Mouse (Mus musculus) WW6 (cell line): ENCODE results near the gene Fignl2.
"Not testable (repeated sequence)": the region's sequence is repeated elsewhere in the genome, so short reads cannot be mapped to it uniquely, and the experiment has no call there.

Experiments used
- DNase-seq: peaks from one replicate; pipeline ENCODE4 v3.0.0-alpha.2; 2013; ENCODE audit warnings: low read depth, low spot score

The Fignl2 gene

GRCm38 (mm10) chr15:101077813-101078730 is at the start of gene Fignl2:
Gene Fignl2, minus strand, starts transcription at chr15:101078567.
- DNase-seq: no peak

DNA sequence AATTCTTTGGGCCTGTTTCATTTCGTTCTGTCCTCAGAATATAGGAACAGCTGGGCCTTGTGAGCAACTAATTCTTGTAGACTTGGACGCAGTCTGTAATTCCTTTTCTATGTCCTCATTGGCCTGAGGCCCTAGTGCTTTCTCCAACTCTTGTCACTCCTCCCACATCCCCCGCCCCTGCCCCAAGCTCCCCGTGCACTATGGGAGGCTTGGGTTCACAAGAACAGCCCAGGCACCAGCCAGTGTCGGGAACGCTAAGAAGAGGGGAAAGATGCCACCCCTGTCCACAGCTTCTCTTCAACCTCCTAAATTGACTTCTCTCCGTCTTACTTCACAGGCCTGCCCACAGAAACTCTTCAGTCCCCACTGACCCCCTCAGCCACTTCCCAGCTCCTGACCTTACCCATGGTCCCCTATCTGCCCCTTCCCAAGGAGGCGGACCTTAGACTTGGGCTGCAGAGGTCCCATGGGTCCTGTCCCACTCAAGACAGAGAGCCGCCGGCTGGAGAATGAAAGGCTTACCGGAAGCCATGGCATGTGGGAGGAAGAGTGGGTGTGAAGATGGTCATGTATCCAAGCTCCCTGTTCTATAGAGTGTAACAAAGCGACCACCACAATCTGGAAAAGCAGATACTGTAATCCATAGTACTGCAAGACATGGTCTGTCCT is 48.6 kb upstream of the Fignl2 start:
- no peak for DNase-seq

- no peak for DNase-seq
Measured at GRCm38 (mm10) chr15:101125561-101125960, 47.2 kb upstream of the Fignl2 start.

DNA sequence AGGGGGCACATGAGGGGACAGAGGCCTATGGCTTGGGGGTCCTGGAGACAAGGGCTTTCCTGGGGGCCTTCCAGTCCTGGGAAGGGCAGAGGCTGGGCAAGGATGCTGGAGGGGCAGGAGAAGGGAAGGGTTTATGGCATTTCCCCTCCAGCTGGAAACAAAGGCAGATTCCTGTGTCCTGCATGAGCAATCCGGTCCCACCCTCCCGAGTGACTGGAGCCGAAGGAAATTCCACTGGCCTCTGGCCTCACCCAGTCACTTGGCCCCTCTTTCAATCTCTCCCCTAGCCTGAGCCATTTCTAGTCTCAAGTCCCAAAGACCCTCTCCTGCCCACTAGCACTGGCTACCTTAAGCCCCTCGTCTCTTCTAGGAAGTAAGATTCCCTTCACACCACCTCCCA is 44.8 kb upstream of the Fignl2 start:
- DNase-seq: no peak

DNA sequence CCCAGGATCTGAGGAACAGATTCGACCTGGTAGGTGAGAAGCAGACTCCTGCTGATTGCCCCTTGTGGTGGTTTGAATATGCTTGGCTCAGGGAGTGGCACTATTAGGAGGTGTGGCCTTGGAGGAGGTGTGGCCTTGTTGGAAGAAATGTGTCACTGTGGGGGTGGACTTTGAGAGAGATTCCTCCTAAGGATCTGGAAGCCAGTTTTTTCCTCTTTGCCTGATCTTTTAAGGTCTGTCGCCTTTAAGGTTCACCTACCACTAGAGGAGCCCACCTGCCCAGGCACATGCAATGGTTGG is 43.9 kb upstream of the Fignl2 start:
- no peak for DNase-seq

- no peak for DNase-seq
Measured at GRCm38 (mm10) chr15:101121411-101122289, 43.3 kb upstream of the Fignl2 start.

DNA sequence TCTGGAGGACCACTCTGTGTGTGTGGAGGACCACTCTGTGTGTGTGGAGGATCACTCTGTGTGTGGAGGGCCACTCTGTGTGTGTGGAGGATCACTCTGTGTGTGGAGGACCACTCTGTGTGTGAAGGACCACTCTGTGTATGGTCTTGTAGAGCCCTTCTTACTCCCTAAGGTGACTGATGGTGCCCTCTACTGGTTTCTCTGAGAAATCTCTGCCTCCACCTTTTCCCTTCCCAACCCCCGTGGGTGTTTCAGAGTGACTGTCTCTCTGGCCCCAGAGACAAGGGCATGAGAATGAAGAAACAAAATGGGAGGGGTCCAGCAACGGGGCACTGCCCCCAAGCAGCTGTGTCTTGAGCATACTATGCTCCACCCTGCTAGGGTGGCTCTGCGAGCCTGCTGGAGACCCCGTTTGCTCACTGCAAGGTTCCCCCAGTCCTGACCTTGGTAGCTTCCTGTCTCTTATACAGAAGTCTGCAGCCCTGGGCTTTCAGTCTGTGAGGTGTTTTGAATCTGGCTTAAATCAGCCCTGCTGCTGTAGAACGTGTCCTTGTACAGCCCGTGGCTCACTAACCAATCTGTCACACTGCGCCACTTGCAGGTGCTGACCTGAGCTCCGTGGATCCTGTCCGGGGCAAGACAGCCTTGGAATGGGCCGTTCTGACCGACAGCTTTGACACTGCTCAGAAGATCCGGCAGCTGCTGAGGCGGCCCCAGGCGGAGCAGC is 40.2 kb upstream of the Fignl2 start:
- no peak for DNase-seq

DNA sequence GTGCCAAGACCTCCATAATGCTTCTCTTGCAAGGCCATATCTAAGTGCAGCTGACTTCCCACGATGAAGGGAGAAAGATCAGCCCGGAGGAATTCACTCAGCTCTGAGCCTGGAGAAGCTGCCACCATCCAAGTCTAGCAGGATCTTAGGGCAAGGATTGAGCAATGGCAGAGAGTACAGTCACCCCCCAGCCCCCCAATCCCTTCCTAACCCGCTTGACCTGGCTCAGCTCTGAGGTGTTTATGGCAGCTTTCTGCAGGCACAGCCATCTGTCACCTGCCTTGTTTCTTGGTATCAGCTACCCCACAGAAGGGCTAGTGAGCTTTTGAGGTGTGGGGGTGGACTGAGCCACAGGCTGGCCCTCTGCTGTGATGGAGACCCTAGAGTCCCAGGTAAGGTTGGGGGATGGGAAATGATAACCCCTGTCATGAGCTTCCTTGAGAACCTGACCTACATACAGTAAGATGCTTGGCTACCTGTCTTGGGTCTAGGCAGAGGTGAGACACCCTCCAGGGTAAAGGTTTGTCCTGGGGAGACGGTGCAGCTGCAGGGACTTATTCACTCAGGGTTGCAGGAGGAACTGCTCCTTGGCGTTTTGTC is 37.2 kb upstream of the Fignl2 start, which contains the start of gene Ankrd33:
Ankrd33 (plus strand) TSS at position 245 of the 600 bp plus-strand sequence.
- no peak for DNase-seq

GRCm38 (mm10) chr15:101113778-101114177 is 35.4 kb upstream of the Fignl2 start:
- DNase-seq: not testable (repeated sequence)

GRCm38 (mm10) chr15:101113176-101113575 is 34.8 kb upstream of the Fignl2 start:
- DNase-seq: no peak

DNA sequence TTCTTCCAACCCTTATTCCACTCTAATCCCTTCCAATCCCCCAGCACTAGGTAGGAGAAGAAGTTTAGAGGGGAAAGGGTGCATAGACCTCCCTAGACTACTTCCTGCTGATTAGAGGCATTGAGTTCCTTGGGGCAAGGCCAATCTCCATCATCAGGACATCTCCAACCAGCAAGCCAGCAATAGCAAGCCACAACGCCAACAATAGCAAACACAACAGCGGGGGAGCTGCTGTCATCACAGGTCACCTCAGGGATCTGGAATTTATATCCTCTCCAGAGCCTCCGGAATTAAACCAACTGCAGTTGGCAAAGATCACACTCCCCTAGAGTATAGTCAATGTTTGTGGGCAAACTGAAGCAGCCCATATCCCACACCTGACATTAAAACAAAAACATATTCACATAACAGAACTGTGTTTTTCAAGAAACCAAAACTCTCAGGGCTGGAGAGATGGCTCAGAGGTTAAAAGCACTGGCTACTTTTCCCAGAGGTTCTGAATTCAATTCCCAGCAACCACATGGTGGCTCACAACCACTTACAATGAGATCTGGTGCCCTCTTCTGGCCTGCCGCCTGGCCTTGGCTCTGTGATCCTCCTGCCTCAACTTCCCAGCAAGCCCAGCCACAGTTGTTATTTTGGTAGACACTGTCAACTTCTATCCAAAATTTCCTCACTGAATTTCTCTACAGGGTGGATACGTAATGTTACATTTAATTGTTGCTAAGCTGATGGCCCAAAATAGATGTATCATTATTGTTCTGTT is 29.7 kb upstream of the Fignl2 start:
- no peak for DNase-seq

DNA sequence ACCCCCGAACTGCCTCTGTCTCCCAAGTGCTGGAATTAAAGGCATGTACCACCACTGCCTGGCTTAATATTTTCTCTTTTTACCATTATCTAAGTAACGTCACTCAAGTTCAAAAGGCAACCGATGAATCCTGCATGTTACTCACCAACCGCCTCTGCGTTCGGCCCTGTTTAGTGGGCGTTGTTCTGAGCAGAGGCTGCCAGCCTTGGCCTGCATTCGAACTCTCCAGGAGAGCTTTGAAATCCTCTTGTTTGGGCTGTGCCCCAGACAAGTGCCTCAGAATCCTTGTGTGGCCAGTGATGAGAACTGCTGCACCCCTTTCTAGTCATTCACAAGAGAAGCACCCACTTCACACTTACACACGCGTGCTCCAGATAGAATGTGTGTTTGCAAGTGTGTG is 27.6 kb upstream of the Fignl2 start:
- no peak for DNase-seq

GRCm38 (mm10) chr15:101105496-101105994 is 27.2 kb upstream of the Fignl2 start:
- DNase-seq: no peak

DNA sequence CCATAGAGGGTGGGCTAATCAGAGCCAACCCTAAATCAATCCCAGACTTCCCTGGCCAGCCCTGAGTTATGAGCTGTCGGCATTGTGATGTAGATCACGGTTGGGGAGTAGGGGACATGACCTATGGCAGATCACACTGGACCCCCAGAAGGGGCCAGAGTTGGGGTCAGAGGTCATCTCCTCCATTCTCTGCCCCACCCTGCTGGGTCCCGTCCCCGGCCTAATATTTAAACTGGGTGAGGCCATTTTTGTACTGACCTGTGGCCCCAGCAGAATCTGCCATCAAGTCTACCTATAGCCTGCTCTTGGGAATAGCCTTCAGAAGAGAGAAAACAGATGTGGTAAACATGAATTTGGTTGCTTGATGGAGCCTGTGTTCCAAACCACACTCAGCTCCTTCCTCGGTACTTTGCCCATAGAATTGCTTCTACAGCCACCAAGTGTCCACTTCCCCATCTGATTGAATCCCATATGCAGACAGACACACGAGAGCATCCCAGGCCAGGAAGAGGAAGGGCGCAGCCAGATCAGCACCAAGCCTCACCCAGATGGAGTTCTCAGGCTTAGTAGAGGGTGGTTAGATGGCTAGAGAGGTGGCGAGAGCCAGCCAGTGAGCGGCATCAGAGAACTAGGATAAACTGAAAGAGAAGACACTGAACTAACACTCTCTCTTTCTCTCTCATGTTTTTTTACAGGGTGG is 25.4 kb upstream of the Fignl2 start:
- DNase-seq: no peak

- DNase-seq: no peak
Measured at GRCm38 (mm10) chr15:101100996-101101395, 22.6 kb upstream of the Fignl2 start.

DNA sequence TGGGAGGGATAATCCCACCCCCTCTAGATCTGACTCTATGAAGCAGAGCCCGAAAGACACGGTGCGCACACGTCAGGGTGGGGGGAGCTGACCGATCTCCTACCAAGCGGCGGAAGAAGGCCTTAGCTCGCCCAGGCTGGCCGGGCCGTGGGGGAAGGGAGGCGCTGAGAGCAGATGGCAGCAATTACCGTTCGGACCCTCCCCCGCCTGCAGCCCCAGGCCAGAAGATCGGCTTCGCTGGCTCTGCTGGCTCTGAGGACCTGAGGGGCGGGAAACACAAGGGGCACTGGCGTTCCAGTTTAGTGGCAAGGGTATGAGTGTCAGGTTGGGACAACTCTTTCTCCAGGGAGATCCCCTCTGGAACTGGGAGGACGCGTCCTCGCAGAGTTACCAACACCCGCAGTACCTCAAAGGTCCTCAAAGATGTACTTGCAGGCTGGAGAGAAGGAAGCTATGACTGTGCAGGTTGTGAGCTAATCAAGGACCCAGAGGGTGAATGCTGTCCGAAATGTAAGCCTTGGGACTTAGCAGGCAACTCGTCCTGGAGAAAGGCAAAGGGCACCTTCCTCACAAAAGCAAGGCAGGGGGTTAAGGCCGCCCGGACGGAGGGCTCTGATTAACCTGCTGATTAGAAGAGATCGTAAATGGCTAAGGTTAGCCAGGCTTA is 19.8 kb upstream of the Fignl2 start:
- no peak for DNase-seq

DNA sequence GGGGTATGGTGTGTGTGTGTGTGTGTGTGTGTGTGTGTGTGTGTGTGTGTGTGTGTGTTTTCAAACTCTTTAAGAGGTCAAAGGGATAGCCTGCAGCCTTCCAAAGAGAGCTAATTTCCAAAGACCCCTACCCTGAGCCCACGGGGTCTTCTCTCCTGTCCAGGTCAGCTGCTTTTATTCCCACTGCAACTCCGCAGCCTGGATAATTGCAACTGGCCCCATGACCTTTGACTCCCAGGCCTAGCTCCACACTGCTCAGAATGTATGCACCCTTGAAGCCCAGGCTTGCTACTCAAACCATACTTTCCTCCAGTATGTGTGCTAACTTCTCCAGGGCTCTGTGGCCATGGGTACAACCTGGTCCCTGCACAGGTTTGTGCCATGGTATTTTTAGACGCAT is 17.0 kb upstream of the Fignl2 start:
- DNase-seq: no peak

DNA sequence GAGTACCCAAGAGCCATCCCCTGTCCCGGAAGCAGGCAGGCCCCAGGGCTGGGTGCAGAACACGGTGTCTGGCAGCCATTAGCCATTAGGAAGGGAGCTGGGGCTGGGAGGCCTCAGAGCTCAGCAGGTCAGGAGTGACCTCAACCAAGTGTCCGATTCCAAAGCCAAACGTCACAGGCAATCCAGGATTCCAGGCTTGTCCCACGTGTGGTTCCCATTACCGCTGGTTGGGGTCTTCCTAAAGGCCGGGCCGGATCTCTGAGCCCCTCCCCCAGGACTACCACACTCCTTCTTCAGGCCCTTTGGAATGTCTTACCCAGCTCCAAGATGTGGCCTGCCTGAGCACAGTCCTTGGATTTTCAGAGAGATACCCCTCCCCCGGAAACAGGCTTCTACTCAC is 16.6 kb upstream of the Fignl2 start:
- no peak for DNase-seq

DNA sequence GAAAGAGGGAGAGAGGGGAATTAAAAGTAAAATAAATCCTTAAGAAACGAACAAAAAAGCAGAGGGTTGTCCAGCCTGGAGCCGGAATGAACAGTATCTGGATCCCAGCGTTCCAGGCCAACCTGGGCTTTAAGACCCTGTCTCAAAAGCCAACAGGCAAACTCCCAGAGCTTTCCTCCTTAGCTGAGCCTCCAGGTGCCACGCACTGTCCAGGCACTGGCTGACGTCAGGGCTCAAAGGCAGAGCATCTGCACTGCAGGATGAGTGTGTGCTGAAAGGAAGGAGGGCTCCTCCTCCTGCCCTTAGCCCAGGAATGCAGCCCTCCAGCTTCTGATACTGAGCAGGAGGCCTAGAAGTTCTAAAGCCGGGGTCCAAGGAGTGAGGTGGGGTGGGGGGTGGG is 15.6 kb upstream of the Fignl2 start:
- DNase-seq: no peak
